Mouse (Mus musculus) liver, postnatal 0 days (tissue): ENCODE measurements at regions not wholly inside any gene's neighbourhood (a gene's known extent, or its start where the extent isn't known, plus 50 kb on each side); places are given as distances from the start of the nearest gene placed in this dataset.

Experiments
- CTCF ChIP-seq: sonication (generic); IDR thresholded peaks from 2 replicates; pipeline ENCODE4 v1.5.1; 2016; ENCODE audit warnings: antibody characterized with exemption, low read depth
- EP300 ChIP-seq: IDR thresholded peaks from 2 replicates; pipeline ENCODE4 v1.6.1; 2016; ENCODE audit warnings: antibody characterized with exemption, low read depth, mild to moderate bottlenecking

DNA sequence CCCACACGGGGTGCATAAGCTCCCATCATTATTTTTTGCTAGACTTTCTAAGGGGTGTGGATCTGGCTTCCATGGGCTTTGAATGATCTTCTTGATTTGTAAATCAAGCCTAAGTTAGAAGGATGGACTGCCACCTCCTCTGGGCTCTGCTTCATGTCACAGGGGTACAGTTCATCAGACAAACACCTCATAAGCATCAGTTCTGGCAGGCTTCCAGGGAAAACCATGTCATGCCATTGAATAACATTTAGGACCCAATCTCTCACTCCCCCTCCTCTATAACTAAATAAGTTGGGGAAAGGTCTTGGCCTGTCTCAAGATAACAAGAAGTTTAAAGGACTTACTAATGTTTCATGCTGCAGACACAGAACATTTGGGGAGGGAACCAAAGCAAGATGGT is 115.0 kb downstream of the Gm10295 start:
- TF ChIP-seq CTCF (no peak), EP300 (no peak)
